12 mouse cellular contexts compared by ENCODE assay signal in the genomic region with DNA sequence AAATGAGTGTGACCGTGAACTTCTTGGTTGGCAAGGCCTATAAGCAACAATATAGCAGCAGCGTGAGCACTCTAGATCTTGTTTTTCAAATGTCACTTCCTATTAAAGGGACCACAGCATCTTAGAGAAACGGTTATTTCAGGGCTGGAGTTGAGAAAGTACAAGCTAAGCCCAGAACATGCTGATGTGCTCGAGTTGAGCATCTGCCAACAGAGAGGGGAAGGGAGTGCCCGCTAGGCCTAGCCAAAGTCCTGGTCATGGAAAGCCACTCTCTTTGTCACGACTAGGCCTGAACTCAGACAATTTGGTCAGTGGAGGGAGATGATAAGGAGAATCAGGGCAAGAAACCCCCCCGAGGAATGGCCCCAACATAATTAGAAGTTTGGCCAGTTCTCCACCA.
DNase-seq lines count a peak whose midpoint lies in the region; ATAC-seq lines count a peak whose summit lies in the region.
"Had no signal": no experiment of that assay in that cellular context is flagged by ENCODE, and none has a peak within 500 bp of the region (broad histone marks: within the 10 kb centered on the region; RNA-seq: fewer than 3 reads in every experiment).

No protein-coding gene starts in this region.

- WGBS in kidney, embryonic 16.5 days = 81% methylated on average over 7 of the region's 7 CpGs
- WGBS in forebrain, embryonic 12.5 days = 82% methylated on average over 7 of the region's 7 CpGs

- no peaks in the 10 kb centered on the region for H3K27me3 ChIP-seq in kidney, embryonic 16.5 days (ENCODE audit: insufficient read depth, low read length)
- peaks cover 10% of the 10 kb centered on the region; the same call in 1 of the 2 replicates for H3K27me3 ChIP-seq in forebrain, embryonic 12.5 days
- H3K27me3 ChIP-seq: embryonic facial prominence, embryonic 13.5 days had no signal

- H3K9me3 ChIP-seq in kidney, embryonic 16.5 days (ENCODE audit: low read length) = no peaks in the 10 kb centered on the region
- no peaks in the 10 kb centered on the region for H3K9me3 ChIP-seq in forebrain, embryonic 12.5 days
- H3K9me3 ChIP-seq: embryonic facial prominence, embryonic 13.5 days had no signal

- H3K4me3 ChIP-seq in kidney, embryonic 16.5 days (ENCODE audit: low read length) = no peak overlapping the region
- no peak overlapping the region for H3K4me3 ChIP-seq in brown adipose tissue, adult 24 weeks (ENCODE audit: insufficient read depth, low read depth, low read length)
- no peak overlapping the region for H3K4me3 ChIP-seq in forebrain, embryonic 12.5 days (replicated peaks)
- H3K4me3 ChIP-seq: embryonic facial prominence, embryonic 13.5 days had no signal

- H3K36me3 ChIP-seq in kidney, embryonic 16.5 days (ENCODE audit: insufficient read depth, low read length) = 0 out of 2 replicates have a peak, but pooled peaks cover 1% of the 10 kb centered on the region
- no peaks in the 10 kb centered on the region for H3K36me3 ChIP-seq in forebrain, embryonic 12.5 days (replicated peaks)

- no peak overlapping the region for H3K27ac ChIP-seq in kidney, embryonic 16.5 days (ENCODE audit: low read length)
- H3K27ac ChIP-seq in brown adipose tissue, adult 24 weeks (replicated peaks; ENCODE audit: low read depth, low read length) = peak overlapping the region; percentile 33; the same call in 1 of the 2 replicates
- no peak overlapping the region for H3K27ac ChIP-seq in forebrain, embryonic 12.5 days
- H3K27ac ChIP-seq: embryonic facial prominence, embryonic 13.5 days had no signal

- peak; percentile 4 to 13 for DNase-seq in kidney, postnatal 36 days
- DNase-seq in heart, adult 9 months (ENCODE audit: low spot score in 2 of 2) = peak; percentile 71 to 77
- DNase-seq in lung, postnatal 36 days = peak; percentile 53
- no peak for DNase-seq in yolk sac, embryonic 10.5 days (ENCODE audit: low spot score)
- DNase-seq in left cerebral cortex, postnatal 25 days (ENCODE audit: low spot score in 2 of 2) = no peak
- DNase-seq: liver; right cerebral cortex, postnatal 14 days had no signal

- ATAC-seq in kidney, embryonic 16.5 days (ENCODE audit: low FRiP score, low TSS enrichment) = no peak
- ATAC-seq in forebrain, embryonic 12.5 days (ENCODE audit: low FRiP score) = no peak
- ATAC-seq: inflammation-experienced regulatory T-cells, adult 6 months had no signal

- intact Hi-C loops in left cerebral cortex, postnatal 25 days (cut with DNase I) = loop anchor here (5.0 kb wide), 1 partner anchor 395 kb away; no protein-coding TSS in a partner anchor

- no peaks in the 10 kb centered on the region for H3K4me1 ChIP-seq in kidney, embryonic 16.5 days (ENCODE audit: insufficient read depth, low read length)
- H3K4me1 ChIP-seq in brown adipose tissue, adult 24 weeks (ENCODE audit: control insufficient read depth, insufficient read depth, insufficient read length, low read length) = no peaks in the 10 kb centered on the region
- H3K4me1 ChIP-seq in forebrain, embryonic 12.5 days = no peaks in the 10 kb centered on the region
- H3K4me1 ChIP-seq: embryonic facial prominence, embryonic 13.5 days had no signal

- H3K4me2 ChIP-seq in kidney, embryonic 16.5 days (replicated peaks; ENCODE audit: low read depth, low read length) = no peak overlapping the region
- H3K4me2 ChIP-seq in forebrain, embryonic 12.5 days = no peak overlapping the region
- H3K4me2 ChIP-seq: embryonic facial prominence, embryonic 13.5 days had no signal

- H3K9ac ChIP-seq in kidney, embryonic 16.5 days (replicated peaks; ENCODE audit: low read length) = no peak overlapping the region
- no peak overlapping the region for H3K9ac ChIP-seq in forebrain, embryonic 12.5 days
- H3K9ac ChIP-seq: embryonic facial prominence, embryonic 13.5 days had no signal

Comparison
In these comparisons a context has a peak if more than half of its experiments do, and no peak if none do; other contexts are left out.
1. DNase-seq: peak in kidney, postnatal 36 days (2 of 2), heart, adult 9 months (2 of 2) and lung, postnatal 36 days (single experiment); none in yolk sac, embryonic 10.5 days (single experiment) and left cerebral cortex, postnatal 25 days (0 of 2).